Mouse (Mus musculus): ENCODE results near the gene Olfr1347. TPM values are rescaled to one million over a fixed set of nuclear protein-coding genes. Genes with fewer than 3 reads are reported as not detected.

Gene Olfr1347
- total and polyA plus RNA-seq, 3 experiments: not detected

DNA sequence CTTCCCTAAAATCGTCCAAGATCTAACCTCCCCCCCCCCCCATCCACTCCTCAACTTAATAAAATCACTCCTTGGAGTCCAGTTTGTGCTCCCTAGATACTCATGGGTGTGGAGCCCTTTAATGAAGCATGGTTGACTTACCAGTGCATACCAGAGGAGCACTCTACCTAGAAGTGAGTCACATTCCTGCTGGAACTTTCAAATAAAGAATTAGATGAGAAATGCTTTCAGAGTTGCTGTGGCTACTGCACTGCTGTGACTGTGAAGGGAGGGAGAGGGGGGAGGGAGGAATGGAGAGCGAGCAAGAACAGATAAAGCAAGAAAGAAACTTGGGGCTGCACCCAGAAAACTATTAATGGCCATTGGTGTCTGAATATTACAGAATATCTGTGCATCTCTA, 58.4 kb downstream of the Olfr1347 start:
- H3K4me1 ChIP-seq (ENCODE audit: control insufficient read depth in 1 of 2, insufficient read depth in 2 of 2): no peaks in the 10 kb centered on the region
- no peak for DNase-seq (ENCODE audit: extremely low read depth)
- no peak overlapping the region for H3K4me2 ChIP-seq (ENCODE audit: insufficient read depth, low read depth, poor library complexity, severe bottlenecking)
- no peak overlapping the region for H3K4me3 ChIP-seq (replicated peaks in 1 of 3; ENCODE audit: low read depth in 2 of 3, low read length in 2 of 3, poor library complexity in 1 of 3)
- no peak overlapping the region for H3K9ac ChIP-seq (ENCODE audit: insufficient read depth, low read depth)
- H3K36me3 ChIP-seq (replicated peaks in 1 of 2; ENCODE audit: control insufficient read depth in 1 of 2, insufficient read depth in 1 of 2, low read length in 1 of 2): no peaks in the 10 kb centered on the region
- H3K27ac ChIP-seq (ENCODE audit: insufficient read depth, low read depth): no peak overlapping the region
- dilution Hi-C loops (cut with MboI; ENCODE audit: extremely low pct_ligation_motif_present, extremely low pct_unique_long_range_greater_than_20kb, low sequenced_read_pairs): no loop called here
- in situ Hi-C loops (cut with MboI; ENCODE audit: low pct_ligation_motif_present, low pct_unique_long_range_greater_than_20kb, low sequenced_read_pairs): no loop called here
- no peak for TF ChIP-seq ZMIZ1 (IDR thresholded peaks at IDR 0.05; ENCODE audit: low read depth, low read length)
- no peak for TF ChIP-seq JUND (conservative IDR thresholded peaks at IDR 0.05; ENCODE audit: low read depth, low read length)
- no peak for TF ChIP-seq NRF1 (IDR thresholded peaks at IDR 0.05; ENCODE audit: low read depth, low read length)
- no peak for TF ChIP-seq MXI1 (IDR thresholded peaks at IDR 0.05; ENCODE audit: low read depth, low read length)
- no peak for TF ChIP-seq CHD1 (IDR thresholded peaks at IDR 0.05; ENCODE audit: low read depth, low read length)
- no peaks in the 10 kb centered on the region for H3K79me2 ChIP-seq (replicated peaks; ENCODE audit: control insufficient read depth, extremely low read depth, insufficient read depth, poor library complexity, severe bottlenecking)
- no peaks in the 10 kb centered on the region for H3K27me3 ChIP-seq (replicated peaks)
- H3K9me3 ChIP-seq (replicated peaks; ENCODE audit: low read length): peaks cover 29% of the 10 kb centered on the region

DNA sequence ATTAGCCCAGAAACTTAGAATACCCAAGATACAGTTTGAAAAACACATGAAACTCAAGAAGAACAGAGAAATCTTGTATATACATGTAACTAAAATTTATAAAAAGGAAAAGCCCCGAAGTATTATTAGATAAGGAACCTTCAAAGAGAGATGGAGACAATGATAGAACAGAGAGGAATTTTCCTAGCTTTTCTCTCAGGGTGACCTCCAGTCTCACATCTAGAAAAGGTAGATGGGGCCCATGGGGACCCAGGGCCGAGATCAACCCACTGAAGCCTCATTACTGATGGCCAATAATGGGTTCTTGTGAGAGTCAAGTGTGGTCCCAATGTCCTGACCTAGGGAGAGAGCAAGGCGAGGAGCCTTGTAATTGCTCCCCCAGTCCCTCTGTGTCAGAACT, 61.2 kb downstream of the Olfr1347 start, which contains the start of gene Olfr1344:
Gene Olfr1344 (plus strand): TSS at position 301 of the 400 bp plus-strand sequence.
- no peak for TF ChIP-seq ZKSCAN1 (IDR thresholded peaks at IDR 0.05; ENCODE audit: borderline replicate concordance, low read depth, low read length)
- TF ChIP-seq POLR2A (IDR thresholded peaks at IDR 0.05; ENCODE audit: low read depth, low read length): no peak
- TF ChIP-seq SIN3A (IDR thresholded peaks at IDR 0.05; ENCODE audit: low read length): no peak
- TF ChIP-seq IRF4 (IDR thresholded peaks at IDR 0.05; ENCODE audit: low read depth, low read length): no peak
- no peak for TF ChIP-seq MEF2A (IDR thresholded peaks at IDR 0.05; ENCODE audit: borderline replicate concordance, low read depth, low read length)
- TF ChIP-seq EP300 (IDR thresholded peaks at IDR 0.05; ENCODE audit: low read length): no peak
- no peak for TF ChIP-seq MYC (IDR thresholded peaks at IDR 0.05; ENCODE audit: low read depth, low read length)
- no peak for TF ChIP-seq ZMIZ1 (IDR thresholded peaks at IDR 0.05; ENCODE audit: low read depth, low read length)
- no peak for TF ChIP-seq GABPA (IDR thresholded peaks at IDR 0.05; ENCODE audit: insufficient replicate concordance, low read depth, low read length)
- TF ChIP-seq USF2 (conservative IDR thresholded peaks at IDR 0.05; ENCODE audit: low read depth, low read length): no peak
- no peak for TF ChIP-seq MXI1 (IDR thresholded peaks at IDR 0.05; ENCODE audit: low read depth, low read length)
- no peak for TF ChIP-seq TCF12 (IDR thresholded peaks at IDR 0.05; ENCODE audit: low read depth, low read length)
- no peak for TF ChIP-seq ZNF384 (IDR thresholded peaks at IDR 0.05; ENCODE audit: low read depth, low read length)
- no peak for TF ChIP-seq ETS1 (conservative IDR thresholded peaks at IDR 0.05; ENCODE audit: low read depth, low read length)
- no peak for TF ChIP-seq PAX5 (IDR thresholded peaks at IDR 0.05; ENCODE audit: low read length)
- no peak for TF ChIP-seq E2F4 (IDR thresholded peaks at IDR 0.05; ENCODE audit: insufficient replicate concordance, low read depth, low read length)
- no peak for TF ChIP-seq JUND (conservative IDR thresholded peaks at IDR 0.05; ENCODE audit: low read depth, low read length)
- TF ChIP-seq SMC3 (IDR thresholded peaks at IDR 0.05; ENCODE audit: low read depth, low read length): no peak
- Histone ChIP-seq H3K27ac (ENCODE audit: insufficient read depth, low read depth) (no peak within 1 kb of the TSS), H3K4me3 (replicated peaks in 1 of 3; ENCODE audit: low read depth in 2 of 3, low read length in 2 of 3, poor library complexity in 1 of 3) (no peak within 1 kb of the TSS), H3K4me1 (ENCODE audit: control insufficient read depth in 1 of 2, insufficient read depth in 2 of 2) (no peaks in the 10 kb centered on the region), H3K4me2 (ENCODE audit: insufficient read depth, low read depth, poor library complexity, severe bottlenecking) (no peak within 1 kb of the TSS), H3K9me3 (replicated peaks; ENCODE audit: low read length) (peaks cover 22% of the 10 kb centered on the region), H3K27me3 (replicated peaks) (no peaks in the 10 kb centered on the region), H3K79me2 (replicated peaks; ENCODE audit: control insufficient read depth, extremely low read depth, insufficient read depth, poor library complexity, severe bottlenecking) (no peaks in the 10 kb centered on the region), H3K9ac (ENCODE audit: insufficient read depth, low read depth) (no peak within 1 kb of the TSS), H3K36me3 (replicated peaks in 1 of 2; ENCODE audit: control insufficient read depth in 1 of 2, insufficient read depth in 1 of 2, low read length in 1 of 2) (no peaks in the 10 kb centered on the region)
- dilution Hi-C loops (cut with MboI; ENCODE audit: extremely low pct_ligation_motif_present, extremely low pct_unique_long_range_greater_than_20kb, low sequenced_read_pairs): no loop called here
- no peak for DNase-seq (ENCODE audit: extremely low read depth)
- in situ Hi-C loops (cut with MboI; ENCODE audit: low pct_ligation_motif_present, low pct_unique_long_range_greater_than_20kb, low sequenced_read_pairs): no loop called here

Other genes starting within 250 kb of the Olfr1347 start
- not detected in 2 replicates for gene Epp13, start 247.0 kb downstream of the Olfr1347 start, total RNA-seq (2012; rRNA removed)
- not detected in 2 replicates for gene Epp13, start 247.0 kb downstream of the Olfr1347 start, total RNA-seq (2014; rRNA removed)
- gene Epp13, start 247.0 kb downstream of the Olfr1347 start, polyA plus RNA-seq (2012; ENCODE audit: insufficient read length, low read depth): not detected in 2 replicates
- gene Zfp667, start 213.2 kb downstream of the Olfr1347 start, total RNA-seq (2012; rRNA removed): 0.50 and 0.51 TPM in 2 replicates
- 0.46 and 0.58 TPM in 2 replicates for gene Zfp667, start 213.2 kb downstream of the Olfr1347 start, total RNA-seq (2014; rRNA removed)
- gene Zfp667, start 213.2 kb downstream of the Olfr1347 start, polyA plus RNA-seq (2012; ENCODE audit: insufficient read length, low read depth): 0.56 and 0.87 TPM in 2 replicates
- not detected in 2 replicates for gene Zfp583, start 168.5 kb downstream of the Olfr1347 start, total RNA-seq (2012; rRNA removed)
- not detected in 2 replicates for gene Zfp583, start 168.5 kb downstream of the Olfr1347 start, total RNA-seq (2014; rRNA removed)
- not detected in 2 replicates for gene Zfp583, start 168.5 kb downstream of the Olfr1347 start, polyA plus RNA-seq (2012; ENCODE audit: insufficient read length, low read depth)
- not detected in 2 replicates for gene Gm3854, start 156.0 kb downstream of the Olfr1347 start, total RNA-seq (2012; rRNA removed)
- not detected in 2 replicates for gene Gm3854, start 156.0 kb downstream of the Olfr1347 start, total RNA-seq (2014; rRNA removed)
- not detected in 2 replicates for gene Gm3854, start 156.0 kb downstream of the Olfr1347 start, polyA plus RNA-seq (2012; ENCODE audit: insufficient read length, low read depth)
- not detected in 2 replicates for gene Zfp78, start 136.5 kb downstream of the Olfr1347 start, total RNA-seq (2012; rRNA removed)
- not detected in 2 replicates for gene Zfp78, start 136.5 kb downstream of the Olfr1347 start, total RNA-seq (2014; rRNA removed)
- gene Zfp78, start 136.5 kb downstream of the Olfr1347 start, polyA plus RNA-seq (2012; ENCODE audit: insufficient read length, low read depth): not detected in 2 replicates
- 0.88 and 1.1 TPM in 2 replicates for gene Zfp28, start 116.5 kb downstream of the Olfr1347 start, total RNA-seq (2012; rRNA removed)
- gene Zfp28, start 116.5 kb downstream of the Olfr1347 start, total RNA-seq (2014; rRNA removed): 0.82 and 2.5 TPM in 2 replicates
- 1.2 TPM in 2 replicates for gene Zfp28, start 116.5 kb downstream of the Olfr1347 start, polyA plus RNA-seq (2012; ENCODE audit: insufficient read length, low read depth)
- not detected in 2 replicates for gene Smim17, start 101.0 kb downstream of the Olfr1347 start, total RNA-seq (2012; rRNA removed)
- gene Smim17, start 101.0 kb downstream of the Olfr1347 start, total RNA-seq (2014; rRNA removed): not detected in 2 replicates
- gene Smim17, start 101.0 kb downstream of the Olfr1347 start, polyA plus RNA-seq (2012; ENCODE audit: insufficient read length, low read depth): not detected in 2 replicates
- not detected in 2 replicates for gene Gm20715, start 89.5 kb downstream of the Olfr1347 start, total RNA-seq (2012; rRNA removed)
- not detected in 2 replicates for gene Gm20715, start 89.5 kb downstream of the Olfr1347 start, total RNA-seq (2014; rRNA removed)
- gene Gm20715, start 89.5 kb downstream of the Olfr1347 start, polyA plus RNA-seq (2012; ENCODE audit: insufficient read length, low read depth): not detected in 2 replicates
- gene Olfr1344, start 61.1 kb downstream of the Olfr1347 start, total RNA-seq (2012; rRNA removed): not detected in 2 replicates
- not detected in 2 replicates for gene Olfr1344, start 61.1 kb downstream of the Olfr1347 start, total RNA-seq (2014; rRNA removed)
- not detected in 2 replicates for gene Olfr1344, start 61.1 kb downstream of the Olfr1347 start, polyA plus RNA-seq (2012; ENCODE audit: insufficient read length, low read depth)
- not detected in 2 replicates for gene Olfr1336, start 43.6 kb downstream of the Olfr1347 start, total RNA-seq (2012; rRNA removed)
- not detected in 2 replicates for gene Olfr1336, start 43.6 kb downstream of the Olfr1347 start, total RNA-seq (2014; rRNA removed)
- gene Olfr1336, start 43.6 kb downstream of the Olfr1347 start, polyA plus RNA-seq (2012; ENCODE audit: insufficient read length, low read depth): not detected in 2 replicates
- gene Olfr1346, start 32.7 kb downstream of the Olfr1347 start, total RNA-seq (2012; rRNA removed): not detected in 2 replicates
- gene Olfr1346, start 32.7 kb downstream of the Olfr1347 start, total RNA-seq (2014; rRNA removed): not detected in 2 replicates
- not detected in 2 replicates for gene Olfr1346, start 32.7 kb downstream of the Olfr1347 start, polyA plus RNA-seq (2012; ENCODE audit: insufficient read length, low read depth)
- gene Olfr5, start 12.8 kb downstream of the Olfr1347 start, total RNA-seq (2012; rRNA removed): not detected in 2 replicates
- not detected in 2 replicates for gene Olfr5, start 12.8 kb downstream of the Olfr1347 start, total RNA-seq (2014; rRNA removed)
- gene Olfr5, start 12.8 kb downstream of the Olfr1347 start, polyA plus RNA-seq (2012; ENCODE audit: insufficient read length, low read depth): not detected in 2 replicates
- gene Olfr1348, start 9.0 kb upstream of the Olfr1347 start, total RNA-seq (2012; rRNA removed): not detected in 2 replicates
- not detected in 2 replicates for gene Olfr1348, start 9.0 kb upstream of the Olfr1347 start, total RNA-seq (2014; rRNA removed)
- gene Olfr1348, start 9.0 kb upstream of the Olfr1347 start, polyA plus RNA-seq (2012; ENCODE audit: insufficient read length, low read depth): not detected in 2 replicates
- not detected in 2 replicates for gene Olfr1349, start 23.2 kb upstream of the Olfr1347 start, total RNA-seq (2012; rRNA removed)
- gene Olfr1349, start 23.2 kb upstream of the Olfr1347 start, total RNA-seq (2014; rRNA removed): not detected in 2 replicates
- gene Olfr1349, start 23.2 kb upstream of the Olfr1347 start, polyA plus RNA-seq (2012; ENCODE audit: insufficient read length, low read depth): not detected in 2 replicates
- not detected in 2 replicates for gene Olfr1350, start 65.1 kb upstream of the Olfr1347 start, total RNA-seq (2012; rRNA removed)
- gene Olfr1350, start 65.1 kb upstream of the Olfr1347 start, total RNA-seq (2014; rRNA removed): not detected in 2 replicates
- not detected in 2 replicates for gene Olfr1350, start 65.1 kb upstream of the Olfr1347 start, polyA plus RNA-seq (2012; ENCODE audit: insufficient read length, low read depth)
- not detected in 2 replicates for gene Zim1, start 196.7 kb upstream of the Olfr1347 start, total RNA-seq (2012; rRNA removed)
- gene Zim1, start 196.7 kb upstream of the Olfr1347 start, total RNA-seq (2014; rRNA removed): not detected in 2 replicates
- not detected in 2 replicates for gene Zim1, start 196.7 kb upstream of the Olfr1347 start, polyA plus RNA-seq (2012; ENCODE audit: insufficient read length, low read depth)
- gene Peg3, start 230.7 kb upstream of the Olfr1347 start, total RNA-seq (2012; rRNA removed): not detected in 2 replicates
- gene Peg3, start 230.7 kb upstream of the Olfr1347 start, total RNA-seq (2014; rRNA removed): not detected in 2 replicates
- gene Peg3, start 230.7 kb upstream of the Olfr1347 start, polyA plus RNA-seq (2012; ENCODE audit: insufficient read length, low read depth): not detected in 2 replicates
- not detected in 2 replicates for gene Usp29, start 230.8 kb upstream of the Olfr1347 start, total RNA-seq (2012; rRNA removed)
- not detected in 2 replicates for gene Usp29, start 230.8 kb upstream of the Olfr1347 start, total RNA-seq (2014; rRNA removed)
- not detected in 2 replicates for gene Usp29, start 230.8 kb upstream of the Olfr1347 start, polyA plus RNA-seq (2012; ENCODE audit: insufficient read length, low read depth)